Mouse (Mus musculus): ENCODE results near the gene Platr17. TPM values are rescaled to one million over a fixed set of nuclear protein-coding genes. Genes with fewer than 3 reads are reported as not detected.
"Not testable (repeated sequence)": the region's sequence is repeated elsewhere in the genome, so short reads cannot be mapped to it uniquely, and the experiment has no call there.

Gene Platr17
- polyA plus RNA-seq (2015; fragmentation: Nextera tagmentation; extraction: Ambion mirVana), result 0.39 and 0.40 TPM in 2 replicates

DNA sequence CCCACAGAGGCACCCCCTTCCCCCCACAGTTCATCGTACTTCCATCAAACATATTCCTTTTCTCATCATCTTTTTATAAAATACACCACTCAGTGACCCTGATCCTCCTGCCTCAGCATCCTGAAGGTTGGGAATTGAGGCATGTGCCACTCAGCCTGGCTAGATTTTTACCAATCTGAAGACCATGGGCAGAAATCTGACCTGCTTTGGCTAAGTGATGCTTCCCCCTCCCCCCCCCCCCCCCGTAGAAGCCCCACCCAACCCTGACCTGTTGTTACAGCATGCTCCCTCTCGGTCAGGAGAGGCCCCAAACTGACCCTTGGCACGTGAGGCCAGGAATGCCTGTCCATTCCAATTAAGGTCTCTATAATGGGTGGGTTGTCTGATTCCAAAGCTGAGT, at the start of gene Platr17:
Gene Platr17 (plus strand): TSS at position 301 of the 400 bp plus-strand sequence.
- WGBS, result 36% methylated on average over 3 of the region's 4 CpGs
- H3K4me1 ChIP-seq (ENCODE audit: control insufficient read depth, insufficient read depth, low read length), result peaks cover 14% of the 10 kb centered on the region; the same call in 1 of the 2 replicates
- H3K9ac ChIP-seq (ENCODE audit: low read length); H3K9me3 ChIP-seq (replicated peaks; ENCODE audit: control insufficient read depth, low read length); ATAC-seq (ENCODE audit: insufficient read depth, low FRiP score); H3K27me3 ChIP-seq (ENCODE audit: control insufficient read depth, insufficient read depth, low read length); H3K4me2 ChIP-seq (ENCODE audit: low read depth, low read length); H3K36me3 ChIP-seq (ENCODE audit: control insufficient read depth, insufficient read depth, low read length); H3K27ac ChIP-seq (ENCODE audit: low read length); H3K4me3 ChIP-seq (replicated peaks; ENCODE audit: low read length): not testable (repeated sequence)

DNA sequence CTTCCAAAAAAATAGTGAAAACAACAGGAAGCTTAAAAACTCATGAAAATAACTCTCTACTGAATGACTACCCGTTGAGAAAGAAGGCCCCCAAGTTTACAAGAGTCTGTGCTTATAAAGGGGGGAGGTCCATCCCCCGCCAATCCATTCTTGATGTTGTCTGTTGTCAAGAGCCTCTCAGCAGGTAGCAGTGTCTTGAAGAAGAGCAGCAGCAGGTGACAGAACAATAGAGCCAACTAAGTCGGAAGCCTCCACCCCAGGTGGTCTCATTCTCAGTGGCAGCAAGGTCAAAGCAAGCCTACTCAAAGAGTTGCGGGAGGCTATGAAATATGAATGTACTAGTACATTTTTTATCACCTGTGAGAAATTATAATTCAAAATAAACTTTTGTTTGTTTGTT, 47.1 kb upstream of the Platr17 start:
- WGBS, result 79% methylated on average over 4 of the region's 4 CpGs
- Histone ChIP-seq H3K27ac (ENCODE audit: low read length) (no peak overlapping the region), H3K9me3 (replicated peaks; ENCODE audit: control insufficient read depth, low read length) (no peaks in the 10 kb centered on the region), H3K27me3 (ENCODE audit: control insufficient read depth, insufficient read depth, low read length) (no peaks in the 10 kb centered on the region), H3K36me3 (ENCODE audit: control insufficient read depth, insufficient read depth, low read length) (no peaks in the 10 kb centered on the region), H3K9ac (ENCODE audit: low read length) (no peak overlapping the region), H3K4me1 (ENCODE audit: control insufficient read depth, insufficient read depth, low read length) (no peaks in the 10 kb centered on the region), H3K4me2 (ENCODE audit: low read depth, low read length) (no peak overlapping the region), H3K4me3 (replicated peaks; ENCODE audit: low read length) (no peak overlapping the region)
- ATAC-seq (ENCODE audit: insufficient read depth, low FRiP score), result no peak

GRCm38 (mm10) chr17:33865330-33866030, 39.5 kb upstream of the Platr17 start:
- H3K9ac ChIP-seq (ENCODE audit: low read length), result no peak overlapping the region
- no peak for ATAC-seq (ENCODE audit: insufficient read depth, low FRiP score)
- H3K36me3 ChIP-seq (ENCODE audit: control insufficient read depth, insufficient read depth, low read length), result no peaks in the 10 kb centered on the region
- 32% methylated on average over 9 of the region's 9 CpGs for WGBS
- H3K27ac ChIP-seq (ENCODE audit: low read length), result no peak overlapping the region
- H3K4me2 ChIP-seq (ENCODE audit: low read depth, low read length), result no peak overlapping the region
- H3K4me3 ChIP-seq (replicated peaks; ENCODE audit: low read length), result no peak overlapping the region
- H3K4me1 ChIP-seq (ENCODE audit: control insufficient read depth, insufficient read depth, low read length), result no peaks in the 10 kb centered on the region
- no peaks in the 10 kb centered on the region for H3K27me3 ChIP-seq (ENCODE audit: control insufficient read depth, insufficient read depth, low read length)
- H3K9me3 ChIP-seq (replicated peaks; ENCODE audit: control insufficient read depth, low read length), result no peaks in the 10 kb centered on the region

GRCm38 (mm10) chr17:33873537-33873936, 31.4 kb upstream of the Platr17 start, which contains the start of gene Gm7029:
TSS of gene Gm7029 (plus strand) at chr17:33873837.
- H3K9me3 ChIP-seq (replicated peaks; ENCODE audit: control insufficient read depth, low read length); ATAC-seq (ENCODE audit: insufficient read depth, low FRiP score); H3K27ac ChIP-seq (ENCODE audit: low read length); H3K27me3 ChIP-seq (ENCODE audit: control insufficient read depth, insufficient read depth, low read length); H3K36me3 ChIP-seq (ENCODE audit: control insufficient read depth, insufficient read depth, low read length); H3K4me1 ChIP-seq (ENCODE audit: control insufficient read depth, insufficient read depth, low read length); H3K4me3 ChIP-seq (replicated peaks; ENCODE audit: low read length); H3K4me2 ChIP-seq (ENCODE audit: low read depth, low read length); H3K9ac ChIP-seq (ENCODE audit: low read length): not testable (repeated sequence)
- 89% methylated on average over 4 of the region's 12 CpGs for WGBS

- Histone ChIP-seq H3K27ac (ENCODE audit: low read length) (no peak overlapping the region), H3K4me1 (ENCODE audit: control insufficient read depth, insufficient read depth, low read length) (no peaks in the 10 kb centered on the region), H3K36me3 (ENCODE audit: control insufficient read depth, insufficient read depth, low read length) (peaks cover 5% of the 10 kb centered on the region; the same call in 1 of the 2 replicates), H3K9ac (ENCODE audit: low read length) (no peak overlapping the region), H3K9me3 (replicated peaks; ENCODE audit: control insufficient read depth, low read length) (no peaks in the 10 kb centered on the region), H3K4me3 (replicated peaks; ENCODE audit: low read length) (no peak overlapping the region), H3K27me3 (ENCODE audit: control insufficient read depth, insufficient read depth, low read length) (no peaks in the 10 kb centered on the region), H3K4me2 (ENCODE audit: low read depth, low read length) (no peak overlapping the region)
- ATAC-seq (ENCODE audit: insufficient read depth, low FRiP score), result no peak
- 81% methylated on average over 11 of the region's 11 CpGs for WGBS
Measured at GRCm38 (mm10) chr17:33874411-33874810, 30.5 kb upstream of the Platr17 start.

DNA sequence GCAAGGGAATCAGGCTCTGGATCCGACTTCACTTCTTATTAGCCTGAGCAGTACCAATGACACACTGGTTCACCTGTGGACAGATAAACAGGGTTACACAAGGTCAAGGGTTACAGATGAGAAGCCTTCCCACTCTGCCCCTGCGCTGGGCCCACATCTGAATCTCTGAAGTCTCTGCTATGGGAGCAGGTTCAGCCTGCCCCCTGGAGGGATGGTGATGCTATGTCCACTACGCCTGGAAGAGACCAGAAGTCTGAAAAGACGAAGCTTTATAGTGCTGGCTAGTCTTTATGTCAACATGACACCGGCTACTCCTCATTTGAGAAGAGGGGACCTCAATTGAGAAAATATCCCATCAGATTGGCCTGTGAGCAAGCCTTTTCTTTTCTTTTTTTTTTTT, 29.1 kb upstream of the Platr17 start:
- WGBS, result 79% methylated on average over 5 of the region's 5 CpGs
- H3K36me3 ChIP-seq (ENCODE audit: control insufficient read depth, insufficient read depth, low read length); ATAC-seq (ENCODE audit: insufficient read depth, low FRiP score); H3K4me1 ChIP-seq (ENCODE audit: control insufficient read depth, insufficient read depth, low read length); H3K4me2 ChIP-seq (ENCODE audit: low read depth, low read length); H3K27me3 ChIP-seq (ENCODE audit: control insufficient read depth, insufficient read depth, low read length); H3K27ac ChIP-seq (ENCODE audit: low read length); H3K9ac ChIP-seq (ENCODE audit: low read length); H3K9me3 ChIP-seq (replicated peaks; ENCODE audit: control insufficient read depth, low read length); H3K4me3 ChIP-seq (replicated peaks; ENCODE audit: low read length): not testable (repeated sequence)

DNA sequence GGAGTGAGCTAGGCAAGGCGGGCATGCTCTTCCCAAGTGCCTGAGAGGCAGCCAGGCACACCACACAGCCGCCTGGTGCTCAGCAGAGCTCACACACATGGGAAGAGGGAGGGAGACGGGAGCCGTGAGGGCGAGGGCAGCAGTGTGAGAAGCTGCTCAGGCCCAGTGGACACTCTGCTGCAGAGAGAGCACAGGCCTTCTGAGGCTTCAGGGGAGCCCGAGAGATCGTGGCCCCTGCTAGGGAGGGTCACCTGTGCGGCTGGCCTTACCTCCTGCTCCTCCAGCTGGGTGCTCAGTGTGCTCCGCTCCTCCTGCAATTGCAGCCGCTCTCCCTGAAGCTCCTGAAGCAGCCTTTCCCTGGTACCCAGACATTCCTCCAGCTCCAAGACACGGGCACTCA, 20.6 kb upstream of the Platr17 start:
- not testable (repeated sequence) for ATAC-seq (ENCODE audit: insufficient read depth, low FRiP score); H3K27ac ChIP-seq (ENCODE audit: low read length); H3K36me3 ChIP-seq (ENCODE audit: control insufficient read depth, insufficient read depth, low read length); H3K4me2 ChIP-seq (ENCODE audit: low read depth, low read length); H3K9me3 ChIP-seq (replicated peaks; ENCODE audit: control insufficient read depth, low read length); H3K27me3 ChIP-seq (ENCODE audit: control insufficient read depth, insufficient read depth, low read length); H3K4me3 ChIP-seq (replicated peaks; ENCODE audit: low read length); H3K9ac ChIP-seq (ENCODE audit: low read length)
- WGBS, result 92% methylated on average over 10 of the region's 11 CpGs
- peaks cover 12% of the 10 kb centered on the region for H3K4me1 ChIP-seq (ENCODE audit: control insufficient read depth, insufficient read depth, low read length)

- peaks cover 14% of the 10 kb centered on the region for H3K4me1 ChIP-seq (ENCODE audit: control insufficient read depth, insufficient read depth, low read length)
- not testable (repeated sequence) for H3K36me3 ChIP-seq (ENCODE audit: control insufficient read depth, insufficient read depth, low read length); H3K4me3 ChIP-seq (replicated peaks; ENCODE audit: low read length); H3K9ac ChIP-seq (ENCODE audit: low read length); H3K27ac ChIP-seq (ENCODE audit: low read length); H3K27me3 ChIP-seq (ENCODE audit: control insufficient read depth, insufficient read depth, low read length); ATAC-seq (ENCODE audit: insufficient read depth, low FRiP score); H3K9me3 ChIP-seq (replicated peaks; ENCODE audit: control insufficient read depth, low read length); H3K4me2 ChIP-seq (ENCODE audit: low read depth, low read length)
- WGBS, result 41% methylated on average over 2 of the region's 2 CpGs
Measured at GRCm38 (mm10) chr17:33887802-33888201, 17.1 kb upstream of the Platr17 start.

DNA sequence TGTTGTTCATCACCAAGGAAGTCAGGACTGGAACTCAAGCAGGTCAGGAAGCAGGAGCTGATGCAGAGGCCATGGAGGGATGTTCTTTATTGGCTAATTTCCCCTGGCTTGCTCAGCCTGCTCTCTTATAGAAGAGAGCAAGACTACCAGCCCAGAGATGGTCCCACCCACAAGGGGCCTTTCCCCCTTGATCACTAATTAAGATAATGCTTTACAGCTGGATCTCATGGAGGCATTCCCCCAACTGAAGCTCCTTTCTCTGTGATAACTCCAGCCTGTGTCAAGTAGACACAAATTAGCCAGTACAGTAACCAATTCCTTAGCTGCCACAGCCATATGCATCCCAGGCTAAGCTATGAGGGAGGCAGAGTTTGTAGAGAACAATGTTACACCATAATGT, 16.7 kb upstream of the Platr17 start:
- not testable (repeated sequence) for ATAC-seq (ENCODE audit: insufficient read depth, low FRiP score); H3K36me3 ChIP-seq (ENCODE audit: control insufficient read depth, insufficient read depth, low read length); H3K27ac ChIP-seq (ENCODE audit: low read length); H3K4me3 ChIP-seq (replicated peaks; ENCODE audit: low read length); H3K4me2 ChIP-seq (ENCODE audit: low read depth, low read length); H3K9ac ChIP-seq (ENCODE audit: low read length); H3K27me3 ChIP-seq (ENCODE audit: control insufficient read depth, insufficient read depth, low read length); H3K9me3 ChIP-seq (replicated peaks; ENCODE audit: control insufficient read depth, low read length)
- peaks cover 14% of the 10 kb centered on the region for H3K4me1 ChIP-seq (ENCODE audit: control insufficient read depth, insufficient read depth, low read length)

Measured in stomach, embryonic 16.5 days (tissue).